Mouse (Mus musculus) heart, embryonic 11.5 days (tissue): ENCODE measurements around the gene Ubxn11. TPM values are rescaled to one million over a fixed set of nuclear protein-coding genes. Genes with fewer than 3 reads are reported as not detected.

ENCODE experiments used
- ATAC-seq: fragments of 200-750 bp; cut with Nextera tagmentation; replicated peaks from 2 replicates; pipeline ENCODE4 v1.8.0; 2017; ENCODE audit warnings: moderate library complexity; ENCODE audit not compliant: insufficient number of reproducible peaks, low FRiP score, low TSS enrichment
- H3K27ac ChIP-seq: fragments of 300-500 bp; sonication (generic); 2 replicates; pipeline ENCODE4 v1.5.1; 2014; ENCODE audit warnings: mild to moderate bottlenecking, low read depth, low read length
- H3K27me3 ChIP-seq: fragments of 300-500 bp; sonication (generic); 2 replicates; pipeline ENCODE4 v1.6.1; 2014; ENCODE audit warnings: mild to moderate bottlenecking, low read length, mixed read lengths; ENCODE audit not compliant: control insufficient read depth, insufficient read depth
- H3K36me3 ChIP-seq: fragments of 300-500 bp; sonication (generic); 2 replicates; pipeline ENCODE4 v1.6.1; 2014; ENCODE audit warnings: mild to moderate bottlenecking, low read length, moderate library complexity, mixed read lengths; ENCODE audit not compliant: control insufficient read depth, insufficient read depth
- H3K4me1 ChIP-seq: fragments of 300-500 bp; sonication (generic); 2 replicates; pipeline ENCODE4 v1.6.1; 2014; ENCODE audit warnings: low read length; ENCODE audit not compliant: control insufficient read depth, insufficient read depth
- H3K4me2 ChIP-seq: fragments of 300-500 bp; sonication (generic); 2 replicates; pipeline ENCODE4 v1.6.1; 2014; ENCODE audit warnings: mild to moderate bottlenecking, moderate library complexity
- H3K4me3 ChIP-seq: fragments of 300-500 bp; sonication (generic); 2 replicates; pipeline ENCODE4 v1.5.1; 2014; ENCODE audit warnings: low read depth, low read length
- H3K9ac ChIP-seq: fragments of 300-500 bp; sonication (generic); 2 replicates; pipeline ENCODE4 v1.6.1; 2014; ENCODE audit warnings: mild to moderate bottlenecking, low read depth, low read length, moderate library complexity
- H3K9me3 ChIP-seq: fragments of 300-500 bp; sonication (generic); replicated peaks from 2 replicates; pipeline ENCODE4 v1.6.1; 2016; ENCODE audit warnings: low read length; ENCODE audit not compliant: control insufficient read depth
- WGBS: fragments of 180-500 bp; shearing (Covaris S2); extraction: QIAGEN DNeasy Blood & Tissue Kit; methylation state at CpG from one replicate; pipeline ENCODE4 v1.1.7; 2014; ENCODE audit not compliant: insufficient replicate concordance; 5-methylcytosine and 5-hydroxymethylcytosine counted together
- polyA plus RNA-seq: library from polyadenylated mRNA; unstranded; fragments of >200 nt; fragmentation: Nextera tagmentation; extraction: Ambion mirVana; gene quantifications from 2 replicates; pipeline ENCODE4 v1.2.1, GENCODE M21; 2014

The Ubxn11 gene
- polyA plus RNA-seq, 1 experiment from 2014 or later, result 2.0 TPM

GRCm38 (mm10) chr4:134166906-134167305, 64.5 kb downstream of the Ubxn11 start:
- Histone ChIP-seq H3K9me3 (no peaks in the 10 kb centered on the region), H3K9ac (no peak overlapping the region), H3K4me2 (no peak overlapping the region), H3K27me3 (no peaks in the 10 kb centered on the region), H3K4me1 (peaks cover 12% of the 10 kb centered on the region), H3K27ac (no peak overlapping the region), H3K36me3 (peaks cover 2% of the 10 kb centered on the region; the same call in 1 of the 2 replicates), H3K4me3 (no peak overlapping the region)
- WGBS, result 91% methylated on average over 3 of the region's 3 CpGs
- no peak for ATAC-seq

GRCm38 (mm10) chr4:134172391-134172790, 70.0 kb downstream of the Ubxn11 start:
- H3K9ac ChIP-seq, result no peak overlapping the region
- ATAC-seq, result no peak
- peaks cover 2% of the 10 kb centered on the region; the same call in 1 of the 2 replicates for H3K36me3 ChIP-seq
- no peaks in the 10 kb centered on the region for H3K4me1 ChIP-seq
- no peaks in the 10 kb centered on the region for H3K9me3 ChIP-seq
- no peaks in the 10 kb centered on the region for H3K27me3 ChIP-seq
- no peak overlapping the region for H3K27ac ChIP-seq
- WGBS, result 79% methylated on average over 3 of the region's 3 CpGs
- H3K4me2 ChIP-seq, result no peak overlapping the region
- H3K4me3 ChIP-seq, result no peak overlapping the region

Other genes with a start within 250 kb of the Ubxn11 start
- 20.9 and 23.1 TPM in 2 replicates for gene Rps6ka1, start 214.8 kb upstream of the Ubxn11 start, polyA plus RNA-seq
- gene Hmgn2, start 133.9 kb upstream of the Ubxn11 start, polyA plus RNA-seq, result 2,081 and 2,101 TPM in 2 replicates
- gene Dhdds, start 101.7 kb upstream of the Ubxn11 start, polyA plus RNA-seq, result 35.3 and 35.6 TPM in 2 replicates
- 0.21 and 0.30 TPM in 2 replicates for gene Lin28a, start 83.7 kb upstream of the Ubxn11 start, polyA plus RNA-seq
- gene Zfp683, start 48.7 kb upstream of the Ubxn11 start, polyA plus RNA-seq, result not detected in 2 replicates
- 0.52 and 1.1 TPM in 2 replicates for gene Crybg2, start 41.8 kb upstream of the Ubxn11 start, polyA plus RNA-seq
- 3.9 and 6.2 TPM in 2 replicates for gene Cd52, start 7.5 kb upstream of the Ubxn11 start, polyA plus RNA-seq
- gene Sh3bgrl3, start 26.2 kb downstream of the Ubxn11 start, polyA plus RNA-seq, result 179 and 220 TPM in 2 replicates
- 23.1 and 27.9 TPM in 2 replicates for gene Cep85, start 84.5 kb downstream of the Ubxn11 start, polyA plus RNA-seq
- not detected in 2 replicates for gene Gm7534, start 100.4 kb downstream of the Ubxn11 start, polyA plus RNA-seq
- gene Catsper4, start 124.8 kb downstream of the Ubxn11 start, polyA plus RNA-seq, result not detected in 2 replicates
- gene Cnksr1, start 135.8 kb downstream of the Ubxn11 start, polyA plus RNA-seq, result 0.63 and 0.97 TPM in 2 replicates
- gene E130218I03Rik, start 141.1 kb downstream of the Ubxn11 start, polyA plus RNA-seq, result 0.23 TPM in 1 of 2 replicates, not detected in the other
- gene Zfp593, start 143.0 kb downstream of the Ubxn11 start, polyA plus RNA-seq, result 11.5 and 12.4 TPM in 2 replicates
- not detected in 2 replicates for gene Gm30191, start 144.4 kb downstream of the Ubxn11 start, polyA plus RNA-seq
- 3.7 and 4.4 TPM in 2 replicates for gene Grrp1, start 151.5 kb downstream of the Ubxn11 start, polyA plus RNA-seq
- gene Pdik1l, start 185.3 kb downstream of the Ubxn11 start, polyA plus RNA-seq, result 13.7 and 16.3 TPM in 2 replicates
- gene Trim63, start 212.6 kb downstream of the Ubxn11 start, polyA plus RNA-seq, result 21.6 and 22.1 TPM in 2 replicates
- 0.26 TPM in 1 of 2 replicates, not detected in the other for gene Slc30a2, start 240.6 kb downstream of the Ubxn11 start, polyA plus RNA-seq